Mouse (Mus musculus) stomach, postnatal 0 days (tissue): ENCODE data around the gene Slc39a8. TPM values are rescaled to one million over a fixed set of nuclear protein-coding genes. Genes with fewer than 3 reads are reported as not detected.

ENCODE experiments used
- ATAC-seq: fragments of 200-750 bp; cut with Nextera tagmentation; 2 replicates; pipeline ENCODE4 v1.8.0; 2017; ENCODE audit not compliant: low FRiP score, low TSS enrichment
- DNase-seq: peaks from one replicate; pipeline ENCODE4 v3.0.0-alpha.2; 2016; ENCODE audit warnings: low spot score
- H3K27ac ChIP-seq: fragments of 300-500 bp; sonication (generic); replicated peaks from 2 replicates; pipeline ENCODE4 v1.5.1; 2014; ENCODE audit warnings: mild to moderate bottlenecking, control low read depth
- H3K27me3 ChIP-seq: fragments of 300-500 bp; sonication (generic); 2 replicates; pipeline ENCODE4 v1.6.1; 2014; ENCODE audit warnings: low read length; ENCODE audit not compliant: control insufficient read depth, insufficient read depth
- H3K36me3 ChIP-seq: fragments of 300-500 bp; sonication (generic); 2 replicates; pipeline ENCODE4 v1.6.1; 2014; ENCODE audit warnings: low read length, mixed read lengths; ENCODE audit not compliant: control insufficient read depth, insufficient read depth
- H3K4me1 ChIP-seq: fragments of 300-500 bp; sonication (generic); replicated peaks from 2 replicates; pipeline ENCODE4 v1.6.1; 2014; ENCODE audit warnings: antibody characterized with exemption; ENCODE audit not compliant: control insufficient read depth, insufficient read depth
- H3K4me2 ChIP-seq: fragments of 300-500 bp; sonication (generic); replicated peaks from 2 replicates; pipeline ENCODE4 v1.6.1; 2014; ENCODE audit warnings: low read depth, mild to moderate bottlenecking, control low read depth, moderate library complexity
- H3K4me3 ChIP-seq: fragments of 300-500 bp; sonication (generic); 2 replicates; pipeline ENCODE4 v1.5.1; 2014; ENCODE audit warnings: low read depth, low read length, control low read depth
- H3K9ac ChIP-seq: fragments of 300-500 bp; sonication (generic); 2 replicates; pipeline ENCODE4 v1.6.1; 2014; ENCODE audit warnings: mild to moderate bottlenecking, low read length, control low read depth, mixed read lengths
- H3K9me3 ChIP-seq: fragments of 300-500 bp; sonication (generic); 2 replicates; pipeline ENCODE4 v1.6.1; 2016; ENCODE audit warnings: low read length; ENCODE audit not compliant: control insufficient read depth
- CTCF ChIP-seq: IDR thresholded peaks from 2 replicates; pipeline ENCODE4 v1.5.1; 2016; ENCODE audit warnings: antibody characterized with exemption, low read depth, mild to moderate bottlenecking, moderate library complexity
- EP300 ChIP-seq: optimal IDR thresholded peaks from 2 replicates; pipeline ENCODE3; 2016; ENCODE audit warnings: antibody characterized with exemption
- WGBS: fragments of 180-500 bp; shearing (Covaris S2); extraction: QIAGEN DNeasy Blood & Tissue Kit; methylation state at CpG from one replicate; pipeline ENCODE4 v1.1.7; 2014; 5-methylcytosine and 5-hydroxymethylcytosine counted together
- polyA plus RNA-seq: library from polyadenylated mRNA; unstranded; fragments of >200 nt; fragmentation: Nextera tagmentation; extraction: Ambion mirVana; gene quantifications from 2 replicates; pipeline ENCODE4 v1.2.1, GENCODE M21; 2015

The Slc39a8 gene
- 2.6 and 3.6 TPM in 2 replicates for polyA plus RNA-seq

DNA sequence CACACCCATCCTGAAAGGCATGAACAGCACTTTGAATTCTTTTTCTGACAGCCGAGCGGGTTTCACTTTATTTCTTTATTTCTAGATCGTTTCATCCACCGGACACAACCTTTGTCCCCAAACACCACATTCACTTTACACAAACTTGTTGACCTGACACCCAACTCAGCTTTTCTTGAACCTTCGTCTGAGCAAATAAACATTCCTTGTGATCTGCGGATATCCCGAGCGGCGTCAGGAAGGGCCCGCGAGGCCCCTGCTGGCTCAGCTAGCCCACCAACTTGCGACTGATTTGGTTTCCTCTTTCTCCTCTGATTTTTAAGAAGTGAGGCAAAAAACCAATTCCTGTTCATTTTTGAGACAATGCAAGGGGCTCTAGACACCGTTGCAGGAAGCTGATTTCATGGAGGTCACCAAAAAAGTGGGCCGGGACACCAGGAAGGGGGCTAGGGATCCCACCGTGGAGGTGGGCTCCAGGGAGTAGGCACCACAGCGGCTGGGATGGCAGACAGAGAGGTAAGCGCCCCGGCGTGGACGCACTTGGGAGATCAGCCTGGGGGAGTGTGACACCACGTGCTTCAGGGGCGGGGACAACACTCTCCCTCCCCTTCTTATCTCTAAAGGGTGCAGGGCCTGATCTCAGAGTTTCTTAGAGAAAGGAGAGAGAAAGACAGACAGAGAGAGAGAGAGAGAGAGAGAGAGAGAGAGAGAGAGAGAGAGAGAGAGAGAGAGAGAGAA is at the start of gene Slc39a8:
TSS of gene Slc39a8 (plus strand) at position 264 of the 738 bp plus-strand sequence.
- no peaks in the 10 kb centered on the region for H3K27me3 ChIP-seq
- peak within 1 kb of the TSS; percentile 58 for H3K9ac ChIP-seq
- H3K4me1 ChIP-seq, result no peaks in the 10 kb centered on the region
- peak within 1 kb of the TSS; percentile 100 for H3K4me2 ChIP-seq
- ATAC-seq, result peak; percentile 95
- TF ChIP-seq EP300 (no peak), CTCF (peak; percentile 66)
- peak; percentile 90 for DNase-seq
- H3K27ac ChIP-seq, result no peak within 1 kb of the TSS; the same call in 1 of the 2 replicates
- WGBS, result 7% methylated on average over 22 of the region's 22 CpGs
- H3K4me3 ChIP-seq, result peak within 1 kb of the TSS; percentile 57
- no peaks in the 10 kb centered on the region for H3K36me3 ChIP-seq
- no peaks in the 10 kb centered on the region for H3K9me3 ChIP-seq

GRCm38 (mm10) chr3:135785065-135785464 is 40.0 kb upstream of the Slc39a8 start:
- Histone ChIP-seq H3K4me2 (no peak overlapping the region), H3K9me3 (no peaks in the 10 kb centered on the region), H3K9ac (no peak overlapping the region), H3K27ac (no peak overlapping the region), H3K36me3 (no peaks in the 10 kb centered on the region), H3K4me3 (no peak overlapping the region), H3K27me3 (no peaks in the 10 kb centered on the region), H3K4me1 (no peaks in the 10 kb centered on the region)
- DNase-seq (no peak), ATAC-seq (no peak)
- 84% methylated on average over 7 of the region's 7 CpGs for WGBS
- no peak for TF ChIP-seq CTCF
- no peak for TF ChIP-seq EP300

- H3K36me3 ChIP-seq, result no peaks in the 10 kb centered on the region
- H3K4me1 ChIP-seq, result no peaks in the 10 kb centered on the region
- H3K27ac ChIP-seq, result no peak overlapping the region
- TF ChIP-seq EP300, result no peak
- no peak for TF ChIP-seq CTCF
- no peak overlapping the region for H3K9ac ChIP-seq
- H3K27me3 ChIP-seq, result no peaks in the 10 kb centered on the region
- ATAC-seq (no peak), DNase-seq (no peak)
- no peaks in the 10 kb centered on the region for H3K9me3 ChIP-seq
- H3K4me3 ChIP-seq, result no peak overlapping the region
- no peak overlapping the region for H3K4me2 ChIP-seq
- 84% methylated on average over 6 of the region's 6 CpGs for WGBS
Observed at GRCm38 (mm10) chr3:135796117-135796516, 29.0 kb upstream of the Slc39a8 start.

GRCm38 (mm10) chr3:135798241-135798640 is 26.8 kb upstream of the Slc39a8 start:
- no peak for ATAC-seq
- WGBS, result 12% methylated on average over 3 of the region's 3 CpGs

GRCm38 (mm10) chr3:135798665-135799064 is 26.4 kb upstream of the Slc39a8 start:
- DNase-seq, result peak; percentile 48
- Histone ChIP-seq H3K4me3 (no peak overlapping the region), H3K4me1 (no peaks in the 10 kb centered on the region), H3K27me3 (no peaks in the 10 kb centered on the region), H3K36me3 (no peaks in the 10 kb centered on the region), H3K27ac (no peak overlapping the region), H3K9me3 (no peaks in the 10 kb centered on the region), H3K4me2 (no peak overlapping the region), H3K9ac (no peak overlapping the region)
- WGBS, result 6% methylated on average over 1 of the region's 1 CpGs
- TF ChIP-seq EP300 (no peak), CTCF (no peak)
- peak; percentile 79; the same call in 1 of the 2 replicates for ATAC-seq

More at GRCm38 (mm10) chr3:135798241-135798640, 26.8 kb upstream of the Slc39a8 start:
- no peaks in the 10 kb centered on the region for H3K27me3 ChIP-seq
- H3K9me3 ChIP-seq, result no peaks in the 10 kb centered on the region
- no peak overlapping the region for H3K4me2 ChIP-seq
- DNase-seq, result peak; percentile 27
- no peak overlapping the region for H3K4me3 ChIP-seq
- no peak overlapping the region for H3K27ac ChIP-seq
- H3K9ac ChIP-seq, result no peak overlapping the region
- TF ChIP-seq CTCF, result no peak
- TF ChIP-seq EP300, result no peak
- no peaks in the 10 kb centered on the region for H3K36me3 ChIP-seq
- no peaks in the 10 kb centered on the region for H3K4me1 ChIP-seq

GRCm38 (mm10) chr3:135814665-135815064 is 10.4 kb upstream of the Slc39a8 start:
- Histone ChIP-seq H3K4me3 (no peak overlapping the region), H3K27me3 (no peaks in the 10 kb centered on the region), H3K4me1 (no peaks in the 10 kb centered on the region), H3K9ac (no peak overlapping the region), H3K36me3 (no peaks in the 10 kb centered on the region), H3K4me2 (no peak overlapping the region), H3K27ac (no peak overlapping the region), H3K9me3 (no peaks in the 10 kb centered on the region)
- 63% methylated on average over 14 of the region's 14 CpGs for WGBS
- peak; percentile 39 for DNase-seq
- peak; percentile 51; the same call in 1 of the 2 replicates for ATAC-seq
- TF ChIP-seq EP300, result no peak
- no peak for TF ChIP-seq CTCF
